ENCODE assay signal across 29 mouse cellular contexts in genomic region chr11:24115017-24115752, GRCm38 (mm10). TPM values are rescaled to one million over a fixed set of nuclear protein-coding genes. Genes with fewer than 3 reads are reported as not detected.
A peak's percentile ranks its signal among the peaks of the same experiment; 100 is the strongest.
DNase-seq lines count a peak whose midpoint lies in the region; ATAC-seq and TF ChIP-seq lines count a peak whose summit lies in the region.
"Had no signal": no experiment of that assay in that cellular context is flagged by ENCODE, and none has a peak within 500 bp of the region (broad histone marks: within the 10 kb centered on the region; RNA-seq: fewer than 3 reads in every experiment).

No protein-coding gene starts in this region.

- 89% methylated on average over 12 of the region's 12 CpGs for WGBS in forebrain, embryonic 10.5 days
- WGBS in forebrain, embryonic 12.5 days = 78% methylated on average over 12 of the region's 12 CpGs
- 51% methylated on average over 12 of the region's 12 CpGs for WGBS in heart, embryonic 15.5 days
- WGBS in stomach, postnatal 0 days = 60% methylated on average over 12 of the region's 12 CpGs
- 82% methylated on average over 12 of the region's 12 CpGs for WGBS in midbrain, embryonic 16.5 days

- peaks cover 21% of the 10 kb centered on the region for H3K4me1 ChIP-seq in forebrain, embryonic 10.5 days
- peaks cover 46% of the 10 kb centered on the region for H3K4me1 ChIP-seq in forebrain, embryonic 12.5 days
- peaks cover 38% of the 10 kb centered on the region for H3K4me1 ChIP-seq in heart, embryonic 15.5 days (replicated peaks)
- H3K4me1 ChIP-seq in testis, adult 2 months (ENCODE audit: control insufficient read depth, insufficient read depth, low read length) = no peaks in the 10 kb centered on the region
- H3K4me1 ChIP-seq in stomach, postnatal 0 days (replicated peaks; ENCODE audit: control insufficient read depth, insufficient read depth) = no peaks in the 10 kb centered on the region; the same call in 1 of the 2 replicates
- peaks cover 19% of the 10 kb centered on the region for H3K4me1 ChIP-seq in midbrain, embryonic 16.5 days (ENCODE audit: control insufficient read depth, insufficient read depth, low read length)

- H3K4me3 ChIP-seq in forebrain, embryonic 10.5 days = no peak overlapping the region
- no peak overlapping the region for H3K4me3 ChIP-seq in forebrain, embryonic 12.5 days (replicated peaks)
- no peak overlapping the region for H3K4me3 ChIP-seq in heart, embryonic 15.5 days
- H3K4me3 ChIP-seq in testis, adult 2 months (ENCODE audit: control insufficient read depth, low read depth, low read length) = peak overlapping the region; percentile 56
- no peak overlapping the region for H3K4me3 ChIP-seq in stomach, postnatal 0 days (ENCODE audit: low read depth, low read length)
- no peak overlapping the region for H3K4me3 ChIP-seq in midbrain, embryonic 16.5 days (ENCODE audit: low read depth, low read length)
- H3K4me3 ChIP-seq: embryonic facial prominence, embryonic 12.5 days; hindbrain, embryonic 13.5 days; limb, embryonic 15.5 days; megakaryocyte, embryonic 14.5 days; midbrain, embryonic 15.5 days; neural tube, embryonic 15.5 days had no signal

- ATAC-seq in forebrain, embryonic 12.5 days (ENCODE audit: low FRiP score) = no peak
- ATAC-seq in heart, embryonic 15.5 days (replicated peaks; ENCODE audit: insufficient number of reproducible peaks, insufficient read depth, low FRiP score, low read depth) = peak; percentile 68
- ATAC-seq in stomach, postnatal 0 days (ENCODE audit: low FRiP score, low TSS enrichment) = peak; percentile 49; the same call in 1 of the 2 replicates
- no peak for ATAC-seq in midbrain, embryonic 16.5 days
- ATAC-seq: CD4-positive, CD25-positive, alpha-beta regulatory T cell, adult 4 months; inflammation-experienced regulatory T-cells, adult 6 months; midbrain, embryonic 15.5 days; Patski had no signal

- H3K9me3 ChIP-seq in forebrain, embryonic 10.5 days = no peaks in the 10 kb centered on the region
- H3K9me3 ChIP-seq in forebrain, embryonic 12.5 days = no peaks in the 10 kb centered on the region
- no peaks in the 10 kb centered on the region for H3K9me3 ChIP-seq in heart, embryonic 15.5 days (replicated peaks)
- no peaks in the 10 kb centered on the region for H3K9me3 ChIP-seq in stomach, postnatal 0 days (ENCODE audit: control insufficient read depth, low read length)
- no peaks in the 10 kb centered on the region for H3K9me3 ChIP-seq in midbrain, embryonic 16.5 days (replicated peaks; ENCODE audit: control insufficient read depth, low read length, poor library complexity, severe bottlenecking)
- H3K9me3 ChIP-seq: embryonic facial prominence, embryonic 12.5 days; hindbrain, embryonic 13.5 days; limb, embryonic 15.5 days; megakaryocyte, embryonic 14.5 days; midbrain, embryonic 15.5 days; neural tube, embryonic 15.5 days had no signal

- H3K9ac ChIP-seq in forebrain, embryonic 12.5 days = no peak overlapping the region
- no peak overlapping the region for H3K9ac ChIP-seq in heart, embryonic 15.5 days
- H3K9ac ChIP-seq in stomach, postnatal 0 days (ENCODE audit: low read length) = no peak overlapping the region
- no peak overlapping the region for H3K9ac ChIP-seq in midbrain, embryonic 16.5 days (ENCODE audit: low read depth, low read length)
- H3K9ac ChIP-seq: embryonic facial prominence, embryonic 12.5 days; hindbrain, embryonic 13.5 days; limb, embryonic 15.5 days; midbrain, embryonic 15.5 days; neural tube, embryonic 15.5 days had no signal

- H3K36me3 ChIP-seq in forebrain, embryonic 10.5 days (replicated peaks) = peaks cover 42% of the 10 kb centered on the region
- peaks cover 20% of the 10 kb centered on the region for H3K36me3 ChIP-seq in forebrain, embryonic 12.5 days (replicated peaks)
- H3K36me3 ChIP-seq in heart, embryonic 15.5 days = no peaks in the 10 kb centered on the region
- no peaks in the 10 kb centered on the region for H3K36me3 ChIP-seq in testis, adult 2 months (ENCODE audit: control insufficient read depth, insufficient read depth, low read length)
- H3K36me3 ChIP-seq in stomach, postnatal 0 days (ENCODE audit: control insufficient read depth, insufficient read depth, low read length) = no peaks in the 10 kb centered on the region
- no peaks in the 10 kb centered on the region for H3K36me3 ChIP-seq in midbrain, embryonic 16.5 days (ENCODE audit: control insufficient read depth, insufficient read depth, low read length)
- H3K36me3 ChIP-seq: limb, embryonic 15.5 days; midbrain, embryonic 15.5 days; neural tube, embryonic 15.5 days had no signal

- no peaks in the 10 kb centered on the region for H3K27me3 ChIP-seq in forebrain, embryonic 10.5 days (ENCODE audit: poor library complexity, severe bottlenecking)
- no peaks in the 10 kb centered on the region for H3K27me3 ChIP-seq in forebrain, embryonic 12.5 days
- H3K27me3 ChIP-seq in heart, embryonic 15.5 days = no peaks in the 10 kb centered on the region
- H3K27me3 ChIP-seq in testis, adult 2 months (ENCODE audit: control insufficient read depth, insufficient read depth, low read length) = no peaks in the 10 kb centered on the region
- no peaks in the 10 kb centered on the region for H3K27me3 ChIP-seq in stomach, postnatal 0 days (ENCODE audit: control insufficient read depth, insufficient read depth, low read length)
- no peaks in the 10 kb centered on the region for H3K27me3 ChIP-seq in midbrain, embryonic 16.5 days (ENCODE audit: control insufficient read depth, insufficient read depth, low read depth, low read length)
- H3K27me3 ChIP-seq: embryonic facial prominence, embryonic 12.5 days; hindbrain, embryonic 13.5 days; limb, embryonic 15.5 days; megakaryocyte, embryonic 14.5 days; midbrain, embryonic 15.5 days; neural tube, embryonic 15.5 days had no signal

- TF ChIP-seq CTCF in testis, adult 2 months (IDR thresholded peaks at IDR 0.05; ENCODE audit: control insufficient read depth, insufficient read depth, insufficient replicate concordance, low read depth, low read length) = no peak
- TF ChIP-seq CTCF in stomach, postnatal 0 days (IDR thresholded peaks at IDR 0.05; ENCODE audit: low read depth) = no peak

- TF ChIP-seq EP300 in stomach, postnatal 0 days (optimal IDR thresholded peaks at IDR 0.05) = no peak

- no peak for TF ChIP-seq POLR2A in testis, adult 2 months (IDR thresholded peaks at IDR 0.05; ENCODE audit: control insufficient read depth, low read depth, low read length)

- H3K4me2 ChIP-seq in forebrain, embryonic 12.5 days = no peak overlapping the region
- H3K4me2 ChIP-seq in heart, embryonic 15.5 days = no peak overlapping the region
- H3K4me2 ChIP-seq in stomach, postnatal 0 days (replicated peaks; ENCODE audit: low read depth) = no peak overlapping the region
- no peak overlapping the region for H3K4me2 ChIP-seq in midbrain, embryonic 16.5 days (ENCODE audit: low read length)
- H3K4me2 ChIP-seq: embryonic facial prominence, embryonic 12.5 days; hindbrain, embryonic 13.5 days; limb, embryonic 15.5 days; midbrain, embryonic 15.5 days; neural tube, embryonic 15.5 days had no signal

- 0 out of 2 replicates have a peak overlapping the region, but pooled peaks have one; percentile 5 for H3K27ac ChIP-seq in forebrain, embryonic 10.5 days
- no peak overlapping the region for H3K27ac ChIP-seq in forebrain, embryonic 12.5 days
- H3K27ac ChIP-seq in heart, embryonic 15.5 days = peak overlapping the region; percentile 74
- H3K27ac ChIP-seq in testis, adult 2 months (ENCODE audit: control insufficient read depth, insufficient read depth, low read depth, low read length) = peak overlapping the region; percentile 16; the same call in 1 of the 2 replicates
- H3K27ac ChIP-seq in stomach, postnatal 0 days (replicated peaks) = no peak overlapping the region
- no peak overlapping the region for H3K27ac ChIP-seq in midbrain, embryonic 16.5 days (ENCODE audit: low read length)
- H3K27ac ChIP-seq: embryonic facial prominence, embryonic 12.5 days; hindbrain, embryonic 13.5 days; limb, embryonic 15.5 days; midbrain, embryonic 15.5 days; neural tube, embryonic 15.5 days had no signal

- DNase-seq in forebrain, embryonic 10.5 days (ENCODE audit: extremely low spot score, low spot score) = no peak
- no peak for DNase-seq in heart, adult 18-20 months
- DNase-seq in testis, postnatal 10 days (ENCODE audit: low spot score) = no peak
- DNase-seq in stomach, postnatal 0 days (ENCODE audit: low spot score) = no peak
- DNase-seq: adrenal gland, postnatal 14 days; cerebellum, adult 9-11 months; kidney, adult 8-10 months; lung, postnatal 10 days; right cerebral cortex, postnatal 14 days; spleen, adult 18-20 months had no signal

RNA-seq across cellular contexts. Expression of gene Bcl11a, which starts 37.3 kb away (rescaled TPM):
- polyA plus RNA-seq in forebrain, embryonic 10.5 days (2016; fragmentation: Nextera tagmentation; extraction: Ambion mirVana) = 37.6 and 44.1 TPM in 2 replicates
- 129 and 130 TPM in 2 replicates for polyA plus RNA-seq in forebrain, embryonic 12.5 days (2016; fragmentation: Nextera tagmentation; extraction: Ambion mirVana)
- 14.0 and 15.5 TPM in 2 replicates for polyA plus RNA-seq in heart, embryonic 15.5 days (2015; fragmentation: Nextera tagmentation; extraction: Ambion mirVana)
- total RNA-seq in heart, adult 18-20 months (2021) = 1 to 10 TPM; 2.1 to 2.6 TPM
- 6.5 and 6.6 TPM in 2 replicates for polyA plus RNA-seq in testis, adult 2 months (2012; rRNA removed)
- polyA plus RNA-seq in stomach, postnatal 0 days (2015; fragmentation: Nextera tagmentation; extraction: Ambion mirVana) = 10.5 and 11.7 TPM in 2 replicates
- polyA plus RNA-seq in midbrain, embryonic 16.5 days (2015; fragmentation: Nextera tagmentation; extraction: Ambion mirVana) = 99.8 and 107 TPM in 2 replicates
- polyA plus RNA-seq: Patski had no signal

RNA-seq across cellular contexts. Expression of gene A830031A19Rik, which starts 40.3 kb away (rescaled TPM):
- not detected in 2 replicates for polyA plus RNA-seq in forebrain, embryonic 10.5 days (2016; fragmentation: Nextera tagmentation; extraction: Ambion mirVana)
- not detected in 2 replicates for polyA plus RNA-seq in forebrain, embryonic 12.5 days (2016; fragmentation: Nextera tagmentation; extraction: Ambion mirVana)
- polyA plus RNA-seq in heart, embryonic 15.5 days (2015; fragmentation: Nextera tagmentation; extraction: Ambion mirVana) = not detected in 2 replicates
- total RNA-seq in heart, adult 18-20 months (2021) = not detected
- polyA plus RNA-seq in testis, adult 2 months (2012; rRNA removed) = not detected in 2 replicates
- 0.27 TPM in 1 of 2 replicates, not detected in the other for polyA plus RNA-seq in stomach, postnatal 0 days (2015; fragmentation: Nextera tagmentation; extraction: Ambion mirVana)
- not detected in 2 replicates for polyA plus RNA-seq in midbrain, embryonic 16.5 days (2015; fragmentation: Nextera tagmentation; extraction: Ambion mirVana)
- total RNA-seq: adrenal gland, postnatal 14 days; ES-E14; gastrocnemius, adult 18-20 months; gastrocnemius, postnatal 4 days had no signal
- polyA plus RNA-seq: CD4-positive, CD25-positive, alpha-beta regulatory T cell, adult 4 months; embryonic facial prominence, embryonic 12.5 days; inflammation-experienced regulatory T-cells, adult 6 months; large intestine, adult 2 months; neural tube, embryonic 15.5 days; Patski; stomach, embryonic 14.5 days; thymus, postnatal 0 days had no signal

Comparison
In these comparisons a context has a peak if more than half of its experiments do, and no peak if none do; other contexts are left out.
1. H3K27ac ChIP-seq: peak in forebrain, embryonic 10.5 days (single experiment), heart, embryonic 15.5 days (single experiment) and testis, adult 2 months (single experiment); none in forebrain, embryonic 12.5 days (single experiment), stomach, postnatal 0 days (single experiment) and midbrain, embryonic 16.5 days (single experiment).
2. ATAC-seq: peak in heart, embryonic 15.5 days (single experiment) and stomach, postnatal 0 days (single experiment); none in forebrain, embryonic 12.5 days (single experiment) and midbrain, embryonic 16.5 days (single experiment).